Mouse (Mus musculus): ENCODE results near the gene Arhgap25.

Gene Arhgap25

DNA sequence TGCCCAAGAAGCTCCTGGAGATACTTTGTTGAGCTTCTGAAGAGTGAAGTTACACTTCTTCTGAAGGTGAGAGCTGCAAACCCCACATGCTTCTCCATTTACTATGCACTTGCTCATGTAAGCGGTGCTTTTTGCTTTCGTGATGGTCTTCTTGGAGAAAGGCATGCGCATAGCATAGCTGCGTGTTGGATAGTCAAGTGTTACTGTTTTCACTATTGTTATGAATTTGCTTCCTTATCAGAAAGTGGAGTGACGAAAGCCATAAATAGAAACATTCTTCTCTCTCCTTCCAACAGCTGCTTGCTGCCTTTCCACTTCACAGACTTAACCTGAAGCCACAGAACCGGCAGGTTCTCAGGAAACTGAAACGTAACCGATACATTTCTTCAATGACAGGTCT, 96.3 kb downstream of the Arhgap25 start:
- no peak for DNase-seq

DNA sequence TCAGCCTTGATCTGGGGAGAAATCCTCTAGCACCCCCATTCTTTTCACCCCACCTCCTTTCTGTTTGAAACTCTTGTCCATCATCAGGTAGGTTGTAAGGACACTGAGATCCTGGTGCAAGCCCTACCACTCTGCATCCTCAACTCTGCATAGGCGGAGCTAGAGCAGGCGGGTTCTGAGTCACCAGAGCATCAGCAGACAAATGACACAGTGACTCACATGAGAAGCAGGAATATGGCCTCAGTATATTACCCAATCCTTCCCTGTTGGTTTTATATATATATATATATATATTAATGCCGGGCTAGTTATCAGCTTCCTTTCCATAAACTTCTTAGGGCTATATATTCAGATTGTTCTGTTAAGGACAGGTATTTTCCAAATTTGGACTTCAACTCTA, 97.3 kb downstream of the Arhgap25 start:
- DNase-seq, result no peak

DNA sequence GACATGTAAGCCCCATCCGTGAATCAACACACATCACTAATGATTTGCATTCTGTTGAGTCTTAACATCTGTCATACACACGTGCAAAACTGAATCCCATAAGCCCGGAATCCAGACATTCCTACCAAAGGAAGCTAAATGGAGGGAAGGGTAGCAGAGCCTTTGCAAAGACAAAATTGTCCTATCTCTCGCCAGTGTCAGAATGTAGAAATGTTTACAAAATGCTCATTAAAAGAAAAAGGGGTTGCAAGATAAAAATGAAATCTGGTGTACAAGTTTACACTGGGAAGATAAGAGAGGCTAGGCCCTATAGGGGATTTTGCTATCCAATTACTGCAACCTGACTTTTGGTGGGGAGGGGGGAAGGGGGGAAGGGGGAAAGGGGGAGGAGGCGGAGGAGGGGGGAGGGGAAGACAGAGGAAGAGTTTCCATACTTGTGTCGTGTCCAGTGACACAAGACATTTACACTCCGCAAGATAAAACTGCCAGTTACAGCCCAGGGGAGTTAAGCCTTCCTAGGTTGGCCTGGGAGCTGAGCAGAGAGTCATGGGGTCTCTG, 104.5 kb downstream of the Arhgap25 start, which contains the start of gene Bmp10:
TSS of gene Bmp10 (plus strand) at position 508 of the 558 bp plus-strand sequence.
- DNase-seq, result no peak

DNA sequence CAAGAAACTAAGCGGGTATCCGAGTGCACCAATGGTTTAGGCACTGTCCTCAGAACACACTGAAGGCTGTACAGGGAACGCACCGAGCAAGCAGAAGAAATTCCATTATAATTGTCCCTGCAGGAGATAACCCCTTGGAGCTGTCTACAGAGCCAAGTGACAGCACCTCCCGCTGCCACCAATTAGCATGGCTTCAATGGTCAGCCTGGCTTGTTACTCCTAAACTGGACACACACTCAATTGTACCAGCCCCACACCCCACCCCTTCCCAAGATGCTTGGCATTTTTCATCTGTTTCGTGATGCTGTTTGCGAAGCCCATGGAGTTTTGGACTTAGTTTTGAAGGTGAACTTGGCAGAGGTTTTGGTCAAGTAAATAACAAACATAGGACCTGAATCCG, 105.4 kb downstream of the Arhgap25 start:
- DNase-seq, result no peak

DNA sequence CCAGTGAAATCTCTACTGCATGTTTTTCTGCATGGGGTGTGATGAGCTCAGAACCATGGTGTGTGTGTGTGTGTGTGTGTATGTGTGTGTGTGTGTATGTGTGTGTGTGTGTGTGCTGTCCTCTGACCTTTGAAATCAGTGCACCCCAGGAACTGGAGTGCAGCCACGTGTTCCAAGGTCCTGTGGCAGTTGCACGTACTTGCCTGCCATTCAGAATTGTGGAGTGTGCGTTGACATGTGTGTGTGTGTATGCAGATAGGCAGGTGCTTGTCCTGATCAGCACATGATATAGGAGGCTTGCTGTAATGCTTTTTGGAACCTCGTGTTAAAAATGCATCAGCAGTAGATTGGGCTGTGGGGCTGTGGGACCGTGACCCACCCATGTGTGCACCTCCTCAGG, 106.1 kb downstream of the Arhgap25 start:
- no peak for DNase-seq

DNA sequence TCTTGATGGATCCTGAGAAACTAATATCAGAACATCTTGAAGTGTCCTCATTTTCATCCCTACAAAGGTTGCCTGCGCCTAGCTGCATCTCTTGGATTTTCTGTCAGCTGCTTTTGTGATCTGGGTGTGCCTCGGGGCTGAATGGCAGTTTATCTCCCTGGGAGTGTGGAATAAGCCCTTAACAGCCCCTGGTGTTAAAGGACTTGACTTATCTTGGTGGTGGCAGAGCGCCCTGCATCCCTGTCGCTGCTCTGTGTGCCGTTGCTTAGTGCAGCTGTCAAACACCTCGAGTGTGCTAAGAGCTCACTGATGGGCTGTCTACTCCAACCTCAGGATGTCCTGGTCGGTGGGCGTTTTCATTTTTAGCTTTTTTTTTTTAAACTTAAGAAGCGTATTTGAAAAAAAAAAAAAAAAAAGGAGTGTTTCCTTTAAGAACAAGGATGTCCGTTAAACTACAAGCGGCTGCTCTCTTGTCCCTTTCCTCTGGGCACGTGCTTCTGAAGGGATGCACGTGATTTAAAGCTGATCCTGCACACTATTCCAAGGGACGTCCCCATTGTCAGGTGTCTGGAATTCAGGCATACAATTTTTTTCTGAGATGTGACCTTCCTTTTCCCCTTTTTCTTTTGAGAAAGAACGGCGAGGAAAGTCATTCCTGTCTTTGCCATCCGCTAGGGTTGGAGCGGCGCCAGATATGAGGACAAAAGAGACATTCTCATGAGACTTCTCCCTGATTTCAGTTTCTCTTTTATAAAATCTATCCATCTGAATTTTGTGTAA, 108.8 kb downstream of the Arhgap25 start:
- DNase-seq, result peak; percentile 17 to 19

DNA sequence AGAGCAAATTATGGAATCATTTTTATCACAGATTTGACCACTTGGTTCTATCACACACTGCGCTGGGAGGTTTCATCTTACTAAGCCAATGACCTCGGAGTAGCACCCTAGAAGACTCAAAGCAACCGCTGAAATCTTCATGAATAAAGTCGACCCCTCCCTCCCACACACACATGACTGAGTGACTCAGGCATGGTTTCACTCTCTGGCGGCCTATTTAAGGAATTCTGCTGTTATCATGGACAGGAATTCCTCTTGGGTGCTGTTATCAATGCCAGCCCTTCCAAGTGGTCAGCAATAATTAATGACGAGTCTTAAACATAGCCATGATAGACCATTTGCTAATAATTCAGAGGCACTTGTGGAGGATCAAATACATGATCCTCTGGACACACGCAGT, 110.8 kb downstream of the Arhgap25 start:
- no peak for DNase-seq

DNA sequence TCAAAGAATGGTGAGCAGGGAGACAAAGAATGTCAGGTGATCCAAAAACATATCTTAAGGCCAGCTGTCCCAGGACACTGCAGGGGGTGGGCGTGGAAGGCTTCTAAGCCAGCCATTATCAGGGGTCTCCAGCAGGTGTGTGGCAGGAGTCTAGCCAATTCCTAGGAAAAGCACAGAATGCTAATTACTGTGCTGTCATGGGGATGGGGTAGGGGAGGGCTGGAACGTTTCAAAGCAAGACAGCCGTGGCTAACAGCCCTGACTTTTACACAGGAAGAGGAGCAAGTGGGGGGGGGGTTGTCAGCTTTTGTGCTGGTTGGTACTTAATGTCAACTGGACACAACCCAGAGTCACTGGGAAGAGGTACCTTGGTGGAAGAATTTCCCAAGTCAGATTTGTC, 121.0 kb downstream of the Arhgap25 start:
- no peak for DNase-seq
